Mouse (Mus musculus): ENCODE data around the gene Dnah11. TPM values are rescaled to one million over a fixed set of nuclear protein-coding genes. Genes with fewer than 3 reads are reported as not detected.

The Dnah11 gene
- polyA plus RNA-seq, 1 experiment from 2014 or later = 0.16 TPM

DNA sequence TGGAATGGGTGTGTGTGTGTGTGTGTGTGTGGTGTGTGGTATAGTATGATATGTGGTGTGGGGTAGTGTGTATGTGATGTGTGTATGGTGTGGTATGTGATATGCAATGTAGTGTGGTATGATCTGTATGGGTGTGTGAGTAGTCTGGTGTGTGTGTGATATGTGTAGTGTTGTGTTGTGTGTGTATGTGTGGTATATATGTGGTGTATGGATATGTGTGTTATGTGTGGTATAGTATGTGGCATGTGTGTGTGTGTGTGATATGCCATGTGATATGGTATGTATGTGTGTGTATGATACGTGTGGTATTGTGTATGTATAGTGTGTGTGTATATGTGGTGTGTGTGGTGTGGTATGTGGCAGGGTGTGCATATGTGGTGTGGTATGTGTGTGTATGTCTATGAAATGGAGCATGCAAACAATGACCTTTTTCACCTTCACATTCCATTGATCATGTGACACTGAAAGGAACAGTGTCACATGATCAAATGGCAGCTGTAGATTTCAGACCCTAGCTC is 155.7 kb downstream of the Dnah11 start:
- H3K36me3 ChIP-seq (ENCODE audit: control insufficient read depth, insufficient read depth, low read length) = no peaks in the 10 kb centered on the region
- ATAC-seq (ENCODE audit: insufficient read depth, low FRiP score, low TSS enrichment) = no peak
- no peaks in the 10 kb centered on the region for H3K27me3 ChIP-seq (ENCODE audit: control insufficient read depth, insufficient read depth, low read length)
- H3K4me3 ChIP-seq (ENCODE audit: low read depth, low read length) = no peak overlapping the region
- no peaks in the 10 kb centered on the region for H3K9me3 ChIP-seq (ENCODE audit: control insufficient read depth, low read length)
- WGBS = 92% methylated on average over 1 of the region's 1 CpGs
- H3K27ac ChIP-seq (ENCODE audit: low read depth, low read length) = no peak overlapping the region
- H3K4me2 ChIP-seq (ENCODE audit: low read depth) = no peak overlapping the region
- DNase-seq (ENCODE audit: low spot score) = no peak
- H3K4me1 ChIP-seq (ENCODE audit: control insufficient read depth, insufficient read depth, low read length) = no peaks in the 10 kb centered on the region
- H3K9ac ChIP-seq (ENCODE audit: low read length) = no peak overlapping the region

DNA sequence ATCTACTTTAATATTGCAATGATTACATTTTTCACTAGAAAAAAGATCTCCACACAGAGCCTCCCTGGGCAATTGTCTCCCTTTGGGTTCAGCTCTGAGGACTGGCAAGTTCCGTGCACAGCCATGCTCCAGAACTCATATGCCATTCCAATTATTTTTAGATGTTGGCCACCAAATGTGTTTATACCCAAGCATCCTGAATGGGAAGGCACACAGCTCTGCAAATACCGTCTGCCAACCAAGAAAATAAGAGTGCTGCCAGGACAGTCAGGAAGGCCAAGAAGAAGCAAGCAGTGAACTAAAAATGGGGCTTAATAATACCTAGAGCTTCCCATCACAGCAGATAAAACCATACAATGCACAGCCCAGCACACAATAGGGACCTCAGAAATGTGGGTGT is 156.6 kb downstream of the Dnah11 start:
- Histone ChIP-seq H3K27ac (ENCODE audit: low read depth, low read length) (no peak overlapping the region), H3K4me3 (ENCODE audit: low read depth, low read length) (no peak overlapping the region), H3K9me3 (ENCODE audit: control insufficient read depth, low read length) (no peaks in the 10 kb centered on the region), H3K4me2 (ENCODE audit: low read depth) (no peak overlapping the region), H3K36me3 (ENCODE audit: control insufficient read depth, insufficient read depth, low read length) (no peaks in the 10 kb centered on the region), H3K9ac (ENCODE audit: low read length) (no peak overlapping the region), H3K4me1 (ENCODE audit: control insufficient read depth, insufficient read depth, low read length) (no peaks in the 10 kb centered on the region), H3K27me3 (ENCODE audit: control insufficient read depth, insufficient read depth, low read length) (no peaks in the 10 kb centered on the region)
- no peak for DNase-seq (ENCODE audit: low spot score)
- ATAC-seq (ENCODE audit: insufficient read depth, low FRiP score, low TSS enrichment) = no peak
- 83% methylated on average over 2 of the region's 2 CpGs for WGBS

DNA sequence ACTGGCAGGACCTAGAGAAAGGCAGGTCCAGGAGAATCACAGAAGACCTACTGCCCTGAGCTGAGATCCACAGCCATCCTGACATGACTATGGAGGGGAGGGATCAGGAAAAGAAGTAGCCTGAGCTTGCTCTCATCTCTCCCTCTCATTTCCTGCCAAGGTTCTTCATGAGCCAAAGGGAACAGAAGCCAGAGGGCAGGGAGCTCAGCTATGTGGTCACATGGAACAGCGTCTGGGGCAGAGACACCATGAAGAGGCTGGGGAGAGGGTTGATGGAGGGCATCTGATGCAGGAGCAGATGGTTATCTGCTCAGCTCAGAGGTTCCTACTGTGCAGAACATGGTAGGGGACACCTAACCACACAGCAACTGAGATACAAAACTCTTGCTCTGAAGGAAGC is 163.9 kb downstream of the Dnah11 start:
- no peak overlapping the region for H3K27ac ChIP-seq (ENCODE audit: low read depth, low read length)
- DNase-seq (ENCODE audit: low spot score) = no peak
- H3K27me3 ChIP-seq (ENCODE audit: control insufficient read depth, insufficient read depth, low read length) = no peaks in the 10 kb centered on the region
- H3K9me3 ChIP-seq (ENCODE audit: control insufficient read depth, low read length) = no peaks in the 10 kb centered on the region
- H3K4me3 ChIP-seq (ENCODE audit: low read depth, low read length) = no peak overlapping the region
- H3K4me2 ChIP-seq (ENCODE audit: low read depth) = no peak overlapping the region
- H3K4me1 ChIP-seq (ENCODE audit: control insufficient read depth, insufficient read depth, low read length) = no peaks in the 10 kb centered on the region
- no peak for ATAC-seq (ENCODE audit: insufficient read depth, low FRiP score, low TSS enrichment)
- 85% methylated on average over 1 of the region's 1 CpGs for WGBS
- H3K36me3 ChIP-seq (ENCODE audit: control insufficient read depth, insufficient read depth, low read length) = no peaks in the 10 kb centered on the region
- no peak overlapping the region for H3K9ac ChIP-seq (ENCODE audit: low read length)

DNA sequence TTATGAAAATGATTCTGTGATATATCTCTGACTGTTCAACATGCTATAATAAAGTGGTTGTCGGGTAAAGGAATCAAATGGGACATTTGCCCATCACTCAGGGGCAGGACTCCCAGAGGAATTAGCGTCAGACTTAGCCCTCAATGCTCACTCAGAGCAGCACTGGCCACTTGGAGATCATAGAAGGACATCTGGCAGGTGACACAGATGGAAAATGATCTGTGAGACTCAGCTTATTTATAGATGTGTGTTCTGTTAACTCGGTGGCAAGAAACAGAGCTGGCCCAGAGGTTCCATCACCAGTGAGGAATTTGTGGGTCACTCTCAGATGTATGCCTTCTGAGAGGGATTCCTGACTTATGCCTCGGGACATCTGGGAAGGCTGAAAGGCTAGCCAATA is 173.1 kb downstream of the Dnah11 start:
- Histone ChIP-seq H3K4me3 (ENCODE audit: low read depth, low read length) (no peak overlapping the region), H3K36me3 (ENCODE audit: control insufficient read depth, insufficient read depth, low read length) (no peaks in the 10 kb centered on the region), H3K9me3 (ENCODE audit: control insufficient read depth, low read length) (no peaks in the 10 kb centered on the region), H3K27me3 (ENCODE audit: control insufficient read depth, insufficient read depth, low read length) (no peaks in the 10 kb centered on the region), H3K4me2 (ENCODE audit: low read depth) (no peak overlapping the region), H3K4me1 (ENCODE audit: control insufficient read depth, insufficient read depth, low read length) (no peaks in the 10 kb centered on the region), H3K27ac (ENCODE audit: low read depth, low read length) (no peak overlapping the region), H3K9ac (ENCODE audit: low read length) (no peak overlapping the region)
- DNase-seq (ENCODE audit: low spot score) = no peak
- WGBS = 79% methylated on average over 4 of the region's 4 CpGs
- no peak for ATAC-seq (ENCODE audit: insufficient read depth, low FRiP score, low TSS enrichment)

DNA sequence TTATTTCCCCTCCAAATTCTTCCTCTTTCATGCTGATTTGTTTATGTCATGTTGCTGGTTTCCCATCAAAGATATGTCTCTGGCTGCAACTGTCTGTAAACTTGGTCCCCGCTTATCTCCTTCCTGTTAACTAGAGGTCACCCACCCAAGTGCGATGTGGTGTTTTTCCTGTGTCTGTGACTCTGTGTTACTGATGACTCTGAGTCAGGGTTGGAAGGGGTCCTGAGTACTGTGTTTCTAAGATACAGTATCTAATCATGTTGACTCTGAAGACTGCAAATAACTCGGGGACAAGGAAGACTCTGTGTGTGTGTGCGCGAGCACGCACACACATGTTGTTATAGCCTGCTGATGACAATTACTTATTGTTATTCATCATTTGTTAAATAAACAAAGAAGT is 179.9 kb downstream of the Dnah11 start:
- Histone ChIP-seq H3K4me3 (ENCODE audit: low read depth, low read length) (no peak overlapping the region), H3K9me3 (ENCODE audit: control insufficient read depth, low read length) (no peaks in the 10 kb centered on the region), H3K27ac (ENCODE audit: low read depth, low read length) (no peak overlapping the region), H3K9ac (ENCODE audit: low read length) (no peak overlapping the region), H3K4me2 (ENCODE audit: low read depth) (no peak overlapping the region), H3K27me3 (ENCODE audit: control insufficient read depth, insufficient read depth, low read length) (no peaks in the 10 kb centered on the region), H3K36me3 (ENCODE audit: control insufficient read depth, insufficient read depth, low read length) (no peaks in the 10 kb centered on the region), H3K4me1 (ENCODE audit: control insufficient read depth, insufficient read depth, low read length) (no peaks in the 10 kb centered on the region)
- 93% methylated on average over 6 of the region's 6 CpGs for WGBS
- ATAC-seq (ENCODE audit: insufficient read depth, low FRiP score, low TSS enrichment) (no peak), DNase-seq (ENCODE audit: low spot score) (no peak)

DNA sequence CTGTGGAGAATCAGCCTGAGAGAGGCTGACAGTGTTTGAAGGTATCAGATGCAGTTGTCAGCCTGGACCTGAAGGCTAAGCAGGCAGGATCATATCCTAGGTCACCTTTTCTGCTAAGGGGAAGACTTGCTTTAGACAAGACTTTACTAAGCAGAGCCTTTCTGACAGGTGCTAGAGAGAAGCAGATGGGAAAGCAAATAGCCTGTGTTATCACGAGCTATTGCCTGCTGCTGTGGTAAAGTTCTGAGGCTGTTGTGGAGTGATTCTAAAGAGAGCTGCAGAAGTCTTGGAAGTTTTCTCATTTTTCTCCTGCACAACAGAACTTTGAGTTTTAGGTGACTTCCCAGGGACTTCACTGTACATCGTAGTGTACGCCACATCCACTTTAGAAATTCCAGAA is 185.0 kb downstream of the Dnah11 start:
- Histone ChIP-seq H3K27ac (ENCODE audit: low read depth, low read length) (no peak overlapping the region), H3K4me2 (ENCODE audit: low read depth) (no peak overlapping the region), H3K9me3 (ENCODE audit: control insufficient read depth, low read length) (no peaks in the 10 kb centered on the region), H3K36me3 (ENCODE audit: control insufficient read depth, insufficient read depth, low read length) (no peaks in the 10 kb centered on the region), H3K27me3 (ENCODE audit: control insufficient read depth, insufficient read depth, low read length) (no peaks in the 10 kb centered on the region), H3K4me3 (ENCODE audit: low read depth, low read length) (no peak overlapping the region), H3K4me1 (ENCODE audit: control insufficient read depth, insufficient read depth, low read length) (no peaks in the 10 kb centered on the region), H3K9ac (ENCODE audit: low read length) (no peak overlapping the region)
- ATAC-seq (ENCODE audit: insufficient read depth, low FRiP score, low TSS enrichment) (no peak), DNase-seq (ENCODE audit: low spot score) (no peak)
- 84% methylated on average over 3 of the region's 3 CpGs for WGBS

DNA sequence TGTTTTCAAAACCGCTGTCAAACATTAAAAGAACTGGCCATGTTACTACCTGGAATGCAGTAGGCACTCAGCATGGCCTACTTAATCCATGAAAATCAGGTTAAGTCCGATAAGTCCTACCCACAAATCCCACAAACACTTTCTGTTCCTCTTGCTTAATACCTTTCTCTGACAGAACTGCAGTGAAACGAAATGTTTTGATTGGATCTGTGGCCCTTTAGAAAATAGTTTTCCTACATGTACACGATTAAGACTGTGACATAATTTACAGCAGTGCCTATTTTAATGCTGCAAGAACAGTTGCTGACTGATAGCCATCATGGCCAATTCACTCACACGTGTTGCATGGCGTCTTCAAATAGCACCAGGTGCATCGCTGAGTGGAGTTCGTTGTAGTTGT is 186.9 kb downstream of the Dnah11 start:
- H3K27ac ChIP-seq (ENCODE audit: low read depth, low read length) = no peak overlapping the region
- no peaks in the 10 kb centered on the region for H3K4me1 ChIP-seq (ENCODE audit: control insufficient read depth, insufficient read depth, low read length)
- H3K9me3 ChIP-seq (ENCODE audit: control insufficient read depth, low read length) = no peaks in the 10 kb centered on the region
- DNase-seq (ENCODE audit: low spot score) (no peak), ATAC-seq (ENCODE audit: insufficient read depth, low FRiP score, low TSS enrichment) (no peak)
- H3K9ac ChIP-seq (ENCODE audit: low read length) = no peak overlapping the region
- no peaks in the 10 kb centered on the region for H3K36me3 ChIP-seq (ENCODE audit: control insufficient read depth, insufficient read depth, low read length)
- no peak overlapping the region for H3K4me2 ChIP-seq (ENCODE audit: low read depth)
- H3K27me3 ChIP-seq (ENCODE audit: control insufficient read depth, insufficient read depth, low read length) = no peaks in the 10 kb centered on the region
- WGBS = 88% methylated on average over 8 of the region's 8 CpGs
- no peak overlapping the region for H3K4me3 ChIP-seq (ENCODE audit: low read depth, low read length)

DNA sequence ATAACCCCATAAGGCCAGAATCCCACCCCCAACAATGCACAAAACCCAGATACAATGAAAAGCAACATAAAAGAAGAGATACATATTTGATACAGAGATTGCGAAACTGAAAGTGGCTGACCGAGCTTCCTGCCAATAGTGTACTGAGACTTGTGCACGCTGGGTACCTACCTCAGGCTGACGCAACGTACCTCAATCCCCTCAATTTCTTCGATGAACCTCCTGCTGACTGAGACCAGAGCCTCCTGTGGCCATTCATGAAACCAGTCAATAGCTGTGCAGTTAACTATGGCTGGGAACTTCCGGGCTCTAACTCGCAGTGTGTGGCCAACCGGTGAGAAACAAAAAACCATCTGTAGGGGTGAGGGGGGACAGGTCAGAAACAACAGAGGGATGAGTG is 203.9 kb downstream of the Dnah11 start:
- DNase-seq (ENCODE audit: low spot score) (no peak), ATAC-seq (ENCODE audit: insufficient read depth, low FRiP score, low TSS enrichment) (no peak)
- H3K27ac ChIP-seq (ENCODE audit: low read depth, low read length) = no peak overlapping the region
- no peaks in the 10 kb centered on the region for H3K36me3 ChIP-seq (ENCODE audit: control insufficient read depth, insufficient read depth, low read length)
- no peak overlapping the region for H3K4me3 ChIP-seq (ENCODE audit: low read depth, low read length)
- H3K9ac ChIP-seq (ENCODE audit: low read length) = no peak overlapping the region
- H3K4me1 ChIP-seq (ENCODE audit: control insufficient read depth, insufficient read depth, low read length) = no peaks in the 10 kb centered on the region
- H3K4me2 ChIP-seq (ENCODE audit: low read depth) = no peak overlapping the region
- peaks cover 14% of the 10 kb centered on the region; the same call in 1 of the 2 replicates for H3K27me3 ChIP-seq (ENCODE audit: control insufficient read depth, insufficient read depth, low read length)
- WGBS = 55% methylated on average over 9 of the region's 9 CpGs
- H3K9me3 ChIP-seq (ENCODE audit: control insufficient read depth, low read length) = no peaks in the 10 kb centered on the region

DNA sequence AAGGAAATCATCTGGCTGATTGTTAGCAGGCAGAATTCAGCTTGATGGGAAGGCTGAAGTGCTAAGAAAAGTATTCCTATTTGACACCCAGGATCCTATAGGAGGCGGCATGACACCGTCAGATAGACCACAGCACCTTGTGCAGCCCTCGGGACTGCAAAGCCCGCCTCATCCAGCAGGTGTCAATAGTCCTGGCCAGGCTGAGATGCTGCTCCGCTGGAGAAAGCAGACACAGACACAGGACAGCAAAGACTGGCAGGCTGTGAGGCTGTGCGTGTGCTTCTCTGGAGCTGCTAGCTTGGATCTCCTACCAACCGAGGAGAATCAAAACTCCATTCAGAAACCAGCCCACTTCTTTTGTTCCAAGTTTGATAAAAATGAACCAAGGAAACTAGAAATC is 205.3 kb downstream of the Dnah11 start:
- peaks cover 8% of the 10 kb centered on the region; the same call in 1 of the 2 replicates for H3K4me1 ChIP-seq (ENCODE audit: control insufficient read depth, insufficient read depth, low read length)
- no peak overlapping the region for H3K4me3 ChIP-seq (ENCODE audit: low read depth, low read length)
- H3K9ac ChIP-seq (ENCODE audit: low read length) = no peak overlapping the region
- H3K36me3 ChIP-seq (ENCODE audit: control insufficient read depth, insufficient read depth, low read length) = no peaks in the 10 kb centered on the region
- H3K27ac ChIP-seq (ENCODE audit: low read depth, low read length) = no peak overlapping the region
- H3K4me2 ChIP-seq (ENCODE audit: low read depth) = no peak overlapping the region
- H3K27me3 ChIP-seq (ENCODE audit: control insufficient read depth, insufficient read depth, low read length) = peaks cover 14% of the 10 kb centered on the region; the same call in 1 of the 2 replicates
- ATAC-seq (ENCODE audit: insufficient read depth, low FRiP score, low TSS enrichment) = peak; percentile 88
- DNase-seq (ENCODE audit: low spot score) = peak; percentile 88
- WGBS = under 1% methylated on average over 7 of the region's 7 CpGs
- H3K9me3 ChIP-seq (ENCODE audit: control insufficient read depth, low read length) = no peaks in the 10 kb centered on the region

Data from neural tube, embryonic 11.5 days (tissue).